Mouse (Mus musculus) cortical plate, adult 2 months (tissue): ENCODE data around the gene Pfdn4.

Experiments
- CTCF ChIP-seq: fragments of 200-500 bp; IDR thresholded peaks from 2 replicates; pipeline ENCODE4 v1.5.1; 2011; ENCODE audit warnings: mild to moderate bottlenecking, control low read depth, low read length; ENCODE audit not compliant: insufficient read depth; ENCODE audit errors: extremely low read depth
- POLR2A ChIP-seq: fragments of 200-500 bp; IDR thresholded peaks from 2 replicates; pipeline ENCODE4 v1.6.1; 2011; ENCODE audit warnings: mild to moderate bottlenecking, low read length, control low read depth; ENCODE audit not compliant: insufficient read depth; ENCODE audit errors: extremely low read depth

DNA sequence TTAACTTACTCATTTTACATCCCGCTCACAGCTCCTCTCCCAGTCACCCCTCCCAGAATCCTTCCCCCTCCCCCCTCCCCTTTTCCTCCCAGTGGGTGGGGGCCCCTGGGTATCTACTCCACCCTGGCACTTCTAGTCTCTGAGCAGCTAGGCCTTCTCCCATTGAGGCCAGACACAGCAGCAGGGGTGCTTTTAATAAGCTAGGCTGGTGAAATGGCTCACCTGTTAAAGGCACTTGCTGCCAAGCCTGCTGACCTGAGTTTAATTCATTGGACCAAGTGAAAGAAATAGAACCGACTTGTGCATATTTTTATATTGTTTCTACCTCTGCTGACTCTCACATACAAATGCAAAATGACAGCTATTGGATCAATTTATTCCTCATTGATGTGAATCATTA, 52.9 kb downstream of the Pfdn4 start:
- TF ChIP-seq CTCF = no peak
- no peak for TF ChIP-seq POLR2A
